Mouse (Mus musculus): Measurements from ENCODE around the gene Sirt7. TPM values are rescaled to one million over a fixed set of nuclear protein-coding genes. Genes with fewer than 3 reads are reported as not detected.

Gene Sirt7
- polyA plus RNA-seq, 1 experiment from 2014 or later, result 37.3 TPM

GRCm38 (mm10) chr11:120651872-120652271, 26.8 kb upstream of the Sirt7 start:
- 95% methylated on average over 3 of the region's 3 CpGs for WGBS (ENCODE audit: missing documents)
- Histone ChIP-seq H3K79me2 (ENCODE audit: inconsistent target) (no peaks in the 10 kb centered on the region), H3K27ac (no peak overlapping the region), H3K36me3 (ENCODE audit: inconsistent target) (no peaks in the 10 kb centered on the region), H3K4me3 (ENCODE audit: inconsistent target) (no peak overlapping the region)

GRCm38 (mm10) chr11:120648001-120648476, 23.0 kb upstream of the Sirt7 start, which contains the start of gene Myadml2:
Gene Myadml2, minus strand, starts transcription at chr11:120648158.
- Histone ChIP-seq H3K79me2 (ENCODE audit: inconsistent target) (no peaks in the 10 kb centered on the region), H3K27ac (peak within 1 kb of the TSS; percentile 19; the same call in 1 of the 2 replicates), H3K4me3 (ENCODE audit: inconsistent target) (peak within 1 kb of the TSS; percentile 18; the same call in 1 of the 2 replicates), H3K36me3 (ENCODE audit: inconsistent target) (no peaks in the 10 kb centered on the region)
- WGBS (ENCODE audit: missing documents), result 8% methylated on average over 13 of the region's 13 CpGs

GRCm38 (mm10) chr11:120647047-120647830, 22.2 kb upstream of the Sirt7 start:
- no peaks in the 10 kb centered on the region for H3K79me2 ChIP-seq (ENCODE audit: inconsistent target)
- no peaks in the 10 kb centered on the region for H3K36me3 ChIP-seq (ENCODE audit: inconsistent target)
- WGBS (ENCODE audit: missing documents), result 96% methylated on average over 28 of the region's 35 CpGs
- H3K4me3 ChIP-seq (ENCODE audit: inconsistent target), result no peak overlapping the region
- no peak overlapping the region for H3K27ac ChIP-seq

- Histone ChIP-seq H3K79me2 (ENCODE audit: inconsistent target) (no peaks in the 10 kb centered on the region), H3K36me3 (ENCODE audit: inconsistent target) (no peaks in the 10 kb centered on the region), H3K27ac (no peak within 1 kb of the TSS), H3K4me3 (ENCODE audit: inconsistent target) (peak within 1 kb of the TSS; percentile 34)
- 0% methylated on average over 15 of the region's 15 CpGs for WGBS (ENCODE audit: missing documents)
Observed at GRCm38 (mm10) chr11:120643601-120643987, 18.6 kb upstream of the Sirt7 start, which contains the start of gene Pycr1. Gene Pycr1, minus strand, starts transcription at chr11:120643769.

GRCm38 (mm10) chr11:120642939-120643600, 18.0 kb upstream of the Sirt7 start:
- peak overlapping the region; percentile 34 for H3K4me3 ChIP-seq (ENCODE audit: inconsistent target)
- H3K27ac ChIP-seq, result no peak overlapping the region
- H3K79me2 ChIP-seq (ENCODE audit: inconsistent target), result no peaks in the 10 kb centered on the region
- 3% methylated on average over 18 of the region's 18 CpGs for WGBS (ENCODE audit: missing documents)
- H3K36me3 ChIP-seq (ENCODE audit: inconsistent target), result no peaks in the 10 kb centered on the region

GRCm38 (mm10) chr11:120641869-120642268, 16.8 kb upstream of the Sirt7 start:
- Histone ChIP-seq H3K27ac (no peak overlapping the region), H3K4me3 (ENCODE audit: inconsistent target) (no peak overlapping the region), H3K79me2 (ENCODE audit: inconsistent target) (no peaks in the 10 kb centered on the region), H3K36me3 (ENCODE audit: inconsistent target) (no peaks in the 10 kb centered on the region)
- WGBS (ENCODE audit: missing documents), result 78% methylated on average over 8 of the region's 8 CpGs

- Histone ChIP-seq H3K4me3 (ENCODE audit: inconsistent target) (no peak overlapping the region), H3K36me3 (ENCODE audit: inconsistent target) (no peaks in the 10 kb centered on the region), H3K27ac (no peak overlapping the region), H3K79me2 (ENCODE audit: inconsistent target) (no peaks in the 10 kb centered on the region)
- WGBS (ENCODE audit: missing documents), result 86% methylated on average over 9 of the region's 9 CpGs
Observed at GRCm38 (mm10) chr11:120641255-120641654, 16.2 kb upstream of the Sirt7 start.

- no peak overlapping the region for H3K4me3 ChIP-seq (ENCODE audit: inconsistent target)
- H3K27ac ChIP-seq, result no peak overlapping the region
- no peaks in the 10 kb centered on the region for H3K36me3 ChIP-seq (ENCODE audit: inconsistent target)
- 93% methylated on average over 5 of the region's 5 CpGs for WGBS (ENCODE audit: missing documents)
- peaks cover 37% of the 10 kb centered on the region for H3K79me2 ChIP-seq (ENCODE audit: inconsistent target)
Observed at GRCm38 (mm10) chr11:120634810-120635209, 9.8 kb upstream of the Sirt7 start.

- Histone ChIP-seq H3K27ac (peak within 1 kb of the TSS; percentile 99), H3K4me3 (ENCODE audit: inconsistent target) (peak within 1 kb of the TSS; percentile 71), H3K79me2 (ENCODE audit: inconsistent target) (peaks cover 46% of the 10 kb centered on the region), H3K36me3 (ENCODE audit: inconsistent target) (no peaks in the 10 kb centered on the region)
- 18% methylated on average over 55 of the region's 58 CpGs for WGBS (ENCODE audit: missing documents)
Observed at GRCm38 (mm10) chr11:120633520-120634343, 8.7 kb upstream of the Sirt7 start, which contains the start of gene Mafg. Gene Mafg, minus strand, starts transcription at chr11:120633600.

GRCm38 (mm10) chr11:120632559-120633519, 7.8 kb upstream of the Sirt7 start:
- H3K36me3 ChIP-seq (ENCODE audit: inconsistent target), result no peaks in the 10 kb centered on the region
- H3K27ac ChIP-seq, result peak overlapping the region; percentile 99
- peaks cover 55% of the 10 kb centered on the region for H3K79me2 ChIP-seq (ENCODE audit: inconsistent target)
- 1% methylated on average over 101 of the region's 116 CpGs for WGBS (ENCODE audit: missing documents)
- peak overlapping the region; percentile 71 for H3K4me3 ChIP-seq (ENCODE audit: inconsistent target)

- Histone ChIP-seq H3K4me3 (ENCODE audit: inconsistent target) (peak overlapping the region; percentile 71), H3K27ac (peak overlapping the region; percentile 99), H3K36me3 (ENCODE audit: inconsistent target) (no peaks in the 10 kb centered on the region), H3K79me2 (ENCODE audit: inconsistent target) (peaks cover 65% of the 10 kb centered on the region)
- WGBS (ENCODE audit: missing documents), result 44% methylated on average over 4 of the region's 4 CpGs
Observed at GRCm38 (mm10) chr11:120631726-120632448, 6.8 kb upstream of the Sirt7 start.

GRCm38 (mm10) chr11:120630881-120631725, 6.1 kb upstream of the Sirt7 start:
- peak overlapping the region; percentile 71 for H3K4me3 ChIP-seq (ENCODE audit: inconsistent target)
- peaks cover 73% of the 10 kb centered on the region for H3K79me2 ChIP-seq (ENCODE audit: inconsistent target)
- WGBS (ENCODE audit: missing documents), result 4% methylated on average over 7 of the region's 7 CpGs
- no peaks in the 10 kb centered on the region for H3K36me3 ChIP-seq (ENCODE audit: inconsistent target)
- H3K27ac ChIP-seq, result peak overlapping the region; percentile 99

Data from macrophage (primary cell).